Mouse (Mus musculus): ENCODE results near the gene Wdfy4. TPM values are rescaled to one million over a fixed set of nuclear protein-coding genes. Genes with fewer than 3 reads are reported as not detected.

The Wdfy4 gene
- polyA plus RNA-seq, 1 experiment from 2014 or later = 0.63 TPM

DNA sequence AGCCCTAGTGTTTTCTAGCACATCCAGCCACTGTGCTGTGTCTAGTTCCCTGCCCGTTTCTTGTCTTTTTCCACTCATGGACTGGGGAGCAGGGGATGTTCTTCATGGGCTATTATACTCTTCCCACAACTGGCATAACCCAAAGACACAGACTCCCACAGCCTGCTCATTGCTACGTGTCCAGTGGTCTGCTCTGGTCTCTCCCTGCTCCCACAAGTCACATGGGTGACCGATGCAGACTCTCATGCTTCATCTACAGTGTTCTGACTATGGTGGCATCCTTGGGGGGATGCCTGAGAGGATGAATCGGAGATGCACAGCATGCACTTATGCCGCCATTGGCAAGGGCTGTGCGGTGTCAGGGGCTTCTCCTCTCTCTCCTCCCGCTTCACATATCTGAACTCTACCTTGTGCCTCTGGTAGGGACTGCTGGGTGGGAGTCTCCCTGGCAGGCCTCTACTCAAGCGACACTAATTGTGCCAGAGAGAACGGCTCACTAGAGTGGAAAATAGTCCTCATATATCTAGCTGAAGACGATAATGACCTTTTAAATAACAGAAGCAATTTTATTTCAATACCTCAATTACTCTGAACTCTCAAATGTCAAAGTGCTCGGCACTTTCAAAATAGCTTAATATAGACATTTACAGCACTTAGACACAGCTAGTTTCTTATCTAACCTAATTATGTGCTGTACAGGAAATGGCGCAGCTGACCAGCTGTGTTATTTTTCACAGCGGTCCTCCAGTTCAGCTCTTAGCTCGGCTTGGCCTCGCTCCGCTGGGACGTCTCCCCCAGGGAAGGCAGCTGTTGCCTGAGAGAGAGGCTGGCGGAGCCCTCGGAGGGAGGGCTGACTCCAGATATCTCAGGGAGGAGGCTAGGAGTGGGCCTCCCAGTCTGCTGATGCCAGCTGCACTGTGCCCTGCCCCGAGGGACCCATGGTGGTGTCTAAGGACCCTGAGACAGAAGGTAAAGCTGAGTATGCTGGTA is 234.7 kb downstream of the Wdfy4 start:
- no peak overlapping the region for H3K27ac ChIP-seq (replicated peaks)
- peak; percentile 38; the same call in 1 of the 2 replicates for ATAC-seq (ENCODE audit: low FRiP score, low read depth)
- H3K4me2 ChIP-seq (replicated peaks) = no peak overlapping the region

DNA sequence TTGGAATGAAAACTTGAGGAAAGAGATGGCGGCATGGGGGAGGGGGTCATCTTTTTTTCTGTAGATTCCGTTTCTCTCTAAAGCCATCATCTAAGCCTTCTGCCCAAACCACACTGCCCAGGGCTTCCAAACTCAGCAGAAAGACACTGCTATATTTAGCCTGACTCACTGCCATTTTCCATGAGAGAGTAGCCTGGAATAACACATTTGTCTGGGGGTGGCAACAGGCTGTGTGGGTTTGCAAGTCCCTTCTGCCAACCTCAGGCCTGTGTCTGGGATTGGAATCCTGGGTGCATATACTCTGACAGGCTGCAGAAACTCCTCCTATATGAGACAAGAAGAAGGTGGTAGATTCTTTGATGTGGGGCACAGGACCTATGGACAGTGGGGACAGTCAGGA is 237.8 kb downstream of the Wdfy4 start:
- Histone ChIP-seq H3K36me3 (no peaks in the 10 kb centered on the region), H3K4me3 (no peak overlapping the region), H3K27ac (replicated peaks) (no peak overlapping the region), H3K4me2 (replicated peaks) (no peak overlapping the region), H3K9ac (replicated peaks) (no peak overlapping the region), H3K9me3 (no peaks in the 10 kb centered on the region), H3K4me1 (peaks cover 10% of the 10 kb centered on the region), H3K27me3 (0 out of 2 replicates have a peak, but pooled peaks cover 6% of the 10 kb centered on the region)
- WGBS = 94% methylated on average over 2 of the region's 2 CpGs
- ATAC-seq (ENCODE audit: low FRiP score, low read depth) = no peak

More for the DNA sequence above, 234.7 kb downstream of the Wdfy4 start:
- WGBS = 68% methylated on average over 20 of the region's 20 CpGs
- H3K36me3 ChIP-seq = no peaks in the 10 kb centered on the region
- H3K9me3 ChIP-seq = no peaks in the 10 kb centered on the region
- 0 out of 2 replicates have a peak, but pooled peaks cover 6% of the 10 kb centered on the region for H3K27me3 ChIP-seq
- no peak overlapping the region for H3K4me3 ChIP-seq
- H3K4me1 ChIP-seq = peaks cover 10% of the 10 kb centered on the region
- H3K9ac ChIP-seq (replicated peaks) = no peak overlapping the region

DNA sequence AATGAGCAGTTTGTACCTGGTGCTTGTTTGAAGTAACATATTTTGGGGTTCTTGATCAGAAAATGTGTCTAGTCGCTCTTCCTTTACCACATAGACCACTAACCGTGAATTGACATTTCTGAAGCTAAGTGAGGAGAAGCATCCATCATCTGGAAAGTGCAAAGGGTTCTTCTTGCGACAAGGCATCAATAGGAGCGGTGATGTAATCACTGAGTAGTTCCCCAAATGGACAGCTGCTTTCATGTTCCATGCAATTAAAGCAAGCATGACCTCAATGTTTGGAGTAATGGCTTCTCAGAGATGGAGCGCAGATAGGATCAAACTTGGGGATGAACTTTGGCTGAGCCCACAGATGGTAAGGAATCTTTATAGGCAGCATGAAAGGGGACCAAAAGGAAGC is 246.1 kb downstream of the Wdfy4 start:
- no peaks in the 10 kb centered on the region for H3K36me3 ChIP-seq
- H3K9ac ChIP-seq (replicated peaks) = no peak overlapping the region
- H3K4me1 ChIP-seq = no peaks in the 10 kb centered on the region
- no peak overlapping the region for H3K4me3 ChIP-seq
- no peaks in the 10 kb centered on the region for H3K27me3 ChIP-seq
- H3K27ac ChIP-seq (replicated peaks) = no peak overlapping the region
- H3K4me2 ChIP-seq (replicated peaks) = no peak overlapping the region
- ATAC-seq (ENCODE audit: low FRiP score, low read depth) = no peak
- 89% methylated on average over 5 of the region's 5 CpGs for WGBS
- no peaks in the 10 kb centered on the region for H3K9me3 ChIP-seq

DNA sequence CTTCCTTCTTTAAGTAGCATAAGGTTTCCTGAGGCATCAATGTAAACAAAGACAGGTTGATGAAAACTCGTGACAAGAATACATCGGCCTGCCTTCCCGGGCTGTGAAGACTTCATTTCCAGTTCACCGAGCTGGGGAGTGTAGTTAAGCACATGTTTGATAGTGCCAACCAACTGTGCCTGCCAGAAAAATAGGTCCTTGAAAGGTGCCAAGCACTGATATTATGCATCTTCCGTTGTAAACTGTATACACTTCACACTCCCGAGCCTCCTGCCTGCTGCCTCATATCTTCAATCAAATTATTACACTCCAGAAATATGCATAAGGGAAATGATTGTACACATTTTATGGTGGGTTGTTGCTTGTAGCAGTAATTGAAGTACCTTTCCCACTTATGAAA is 251.2 kb downstream of the Wdfy4 start:
- Histone ChIP-seq H3K4me3 (no peak overlapping the region), H3K9me3 (no peaks in the 10 kb centered on the region), H3K4me2 (replicated peaks) (no peak overlapping the region), H3K9ac (replicated peaks) (no peak overlapping the region), H3K27ac (replicated peaks) (no peak overlapping the region), H3K27me3 (no peaks in the 10 kb centered on the region), H3K4me1 (no peaks in the 10 kb centered on the region), H3K36me3 (no peaks in the 10 kb centered on the region)
- 83% methylated on average over 6 of the region's 6 CpGs for WGBS
- no peak for ATAC-seq (ENCODE audit: low FRiP score, low read depth)

DNA sequence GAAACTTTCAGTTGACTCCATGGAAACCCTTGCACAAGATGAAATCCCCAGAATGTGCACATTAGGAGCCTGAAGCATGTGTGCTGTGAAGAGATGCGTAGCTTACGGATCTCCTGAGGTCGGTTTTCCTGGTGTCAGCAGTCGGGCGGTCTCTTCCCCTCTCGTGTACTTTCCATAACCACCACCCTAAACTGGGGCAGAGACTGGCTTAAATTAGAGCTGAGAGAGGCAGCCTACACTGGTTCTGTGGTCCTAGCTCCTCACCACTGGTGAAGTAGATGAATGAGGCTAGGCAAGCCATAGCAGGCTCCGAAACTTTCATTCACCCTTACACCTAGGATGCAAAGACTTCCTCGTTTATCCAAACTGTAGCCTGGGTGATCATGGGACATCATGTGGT is 253.1 kb downstream of the Wdfy4 start:
- H3K27ac ChIP-seq (replicated peaks) = no peak overlapping the region
- no peak for ATAC-seq (ENCODE audit: low FRiP score, low read depth)
- H3K27me3 ChIP-seq = no peaks in the 10 kb centered on the region
- 85% methylated on average over 8 of the region's 8 CpGs for WGBS
- H3K9me3 ChIP-seq = no peaks in the 10 kb centered on the region
- H3K4me2 ChIP-seq (replicated peaks) = no peak overlapping the region
- H3K4me3 ChIP-seq = no peak overlapping the region
- no peaks in the 10 kb centered on the region for H3K36me3 ChIP-seq
- no peak overlapping the region for H3K9ac ChIP-seq (replicated peaks)
- no peaks in the 10 kb centered on the region for H3K4me1 ChIP-seq

DNA sequence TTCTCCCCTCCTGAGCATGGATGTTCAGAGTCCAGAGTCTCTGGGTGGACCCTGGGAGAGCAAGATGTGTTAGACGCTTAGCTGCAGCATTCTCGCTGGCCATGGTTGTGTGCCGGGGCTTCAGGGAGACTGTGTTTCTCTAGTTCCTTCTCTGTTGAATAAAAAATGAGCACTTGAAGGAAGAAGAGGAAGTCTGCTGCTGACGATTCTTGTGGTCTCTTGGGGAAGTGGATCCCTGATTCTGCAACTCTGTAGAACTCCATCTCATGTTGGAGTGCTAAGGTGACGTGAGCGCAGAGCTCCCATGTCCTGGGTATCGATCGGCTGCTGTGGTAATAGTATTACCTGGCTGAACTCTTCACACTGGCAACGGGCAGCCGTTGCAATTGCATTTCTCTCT is 253.6 kb downstream of the Wdfy4 start:
- no peaks in the 10 kb centered on the region for H3K36me3 ChIP-seq
- H3K4me2 ChIP-seq (replicated peaks) = no peak overlapping the region
- no peak for ATAC-seq (ENCODE audit: low FRiP score, low read depth)
- no peaks in the 10 kb centered on the region for H3K9me3 ChIP-seq
- H3K4me3 ChIP-seq = no peak overlapping the region
- no peaks in the 10 kb centered on the region for H3K4me1 ChIP-seq
- 93% methylated on average over 10 of the region's 10 CpGs for WGBS
- H3K27ac ChIP-seq (replicated peaks) = no peak overlapping the region
- H3K27me3 ChIP-seq = no peaks in the 10 kb centered on the region
- H3K9ac ChIP-seq (replicated peaks) = no peak overlapping the region

DNA sequence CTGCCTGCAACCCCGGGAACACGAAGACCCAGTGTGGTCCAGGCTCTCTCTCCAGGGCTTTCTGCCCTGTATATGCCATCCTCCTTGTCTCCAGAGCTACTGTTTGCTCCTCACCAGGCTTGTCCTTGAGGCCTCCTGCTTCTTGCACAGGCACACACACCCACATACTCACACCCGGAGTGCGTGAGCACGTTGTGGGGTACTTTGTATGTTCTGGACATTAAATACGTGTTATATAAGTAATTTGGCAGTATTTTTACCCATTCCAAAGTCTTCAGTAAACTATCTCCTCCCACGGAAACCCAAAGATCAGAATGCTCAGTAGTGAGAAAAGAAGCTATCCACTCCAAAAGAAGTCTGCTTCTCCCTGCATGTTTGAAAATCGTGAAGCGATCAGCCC is 261.4 kb downstream of the Wdfy4 start:
- ATAC-seq (ENCODE audit: low FRiP score, low read depth) = no peak

DNA sequence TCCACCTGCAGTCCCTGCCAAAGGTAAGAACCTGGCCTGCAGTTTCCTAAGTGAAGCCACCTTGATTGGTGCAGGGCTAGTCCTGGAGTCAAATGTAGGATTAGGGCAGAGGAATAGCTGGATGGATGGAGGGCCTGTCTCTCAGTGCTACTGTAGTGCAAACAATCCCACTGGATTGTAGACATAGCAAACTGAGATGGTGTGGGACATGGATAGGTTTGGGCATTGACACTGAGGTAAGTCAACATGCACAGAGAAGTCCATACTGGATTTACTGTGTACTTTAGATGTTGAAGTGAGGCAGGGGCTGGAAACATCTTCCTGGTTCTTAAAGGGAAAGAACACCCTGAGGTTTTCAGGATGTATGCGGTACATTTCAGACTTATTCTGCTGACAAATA is 267.4 kb downstream of the Wdfy4 start:
- H3K9me3 ChIP-seq = no peaks in the 10 kb centered on the region
- H3K4me1 ChIP-seq = no peaks in the 10 kb centered on the region
- no peak overlapping the region for H3K9ac ChIP-seq (replicated peaks)
- no peak overlapping the region for H3K4me2 ChIP-seq (replicated peaks)
- 88% methylated on average over 1 of the region's 1 CpGs for WGBS
- no peaks in the 10 kb centered on the region for H3K27me3 ChIP-seq
- no peak overlapping the region for H3K4me3 ChIP-seq
- no peaks in the 10 kb centered on the region for H3K36me3 ChIP-seq
- no peak for ATAC-seq (ENCODE audit: low FRiP score, low read depth)
- H3K27ac ChIP-seq (replicated peaks) = no peak overlapping the region

More for the DNA sequence above, 261.4 kb downstream of the Wdfy4 start:
- H3K27me3 ChIP-seq = no peaks in the 10 kb centered on the region
- WGBS = 91% methylated on average over 9 of the region's 9 CpGs
- no peaks in the 10 kb centered on the region for H3K4me1 ChIP-seq
- H3K9ac ChIP-seq (replicated peaks) = no peak overlapping the region
- no peaks in the 10 kb centered on the region for H3K36me3 ChIP-seq
- H3K4me3 ChIP-seq = no peak overlapping the region
- no peak overlapping the region for H3K4me2 ChIP-seq (replicated peaks)
- no peak overlapping the region for H3K27ac ChIP-seq (replicated peaks)
- H3K9me3 ChIP-seq = no peaks in the 10 kb centered on the region

DNA sequence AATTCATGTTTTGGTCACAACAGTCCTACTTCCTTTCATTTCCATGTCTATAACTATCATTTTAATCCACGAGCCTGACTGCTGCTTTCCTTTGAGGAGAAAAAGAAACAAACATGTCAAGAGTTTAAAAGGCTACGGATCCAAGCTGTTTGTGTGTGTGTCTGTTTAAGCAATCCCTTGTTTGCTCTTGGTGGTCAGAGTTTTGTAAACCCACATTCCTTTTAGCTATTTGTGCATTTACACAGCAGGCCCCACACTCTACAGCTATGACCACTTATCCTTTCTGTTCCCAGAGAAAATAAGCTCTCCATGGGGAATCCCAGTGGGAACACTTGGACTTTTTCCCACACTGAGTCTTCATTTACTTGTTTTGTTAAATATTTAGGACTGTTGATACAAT is 269.9 kb downstream of the Wdfy4 start:
- H3K27me3 ChIP-seq = no peaks in the 10 kb centered on the region
- H3K9me3 ChIP-seq = no peaks in the 10 kb centered on the region
- no peaks in the 10 kb centered on the region for H3K36me3 ChIP-seq
- ATAC-seq (ENCODE audit: low FRiP score, low read depth) = no peak
- H3K27ac ChIP-seq (replicated peaks) = no peak overlapping the region
- no peaks in the 10 kb centered on the region for H3K4me1 ChIP-seq
- no peak overlapping the region for H3K9ac ChIP-seq (replicated peaks)
- WGBS = 43% methylated on average over 2 of the region's 2 CpGs
- H3K4me2 ChIP-seq (replicated peaks) = no peak overlapping the region
- H3K4me3 ChIP-seq = no peak overlapping the region

DNA sequence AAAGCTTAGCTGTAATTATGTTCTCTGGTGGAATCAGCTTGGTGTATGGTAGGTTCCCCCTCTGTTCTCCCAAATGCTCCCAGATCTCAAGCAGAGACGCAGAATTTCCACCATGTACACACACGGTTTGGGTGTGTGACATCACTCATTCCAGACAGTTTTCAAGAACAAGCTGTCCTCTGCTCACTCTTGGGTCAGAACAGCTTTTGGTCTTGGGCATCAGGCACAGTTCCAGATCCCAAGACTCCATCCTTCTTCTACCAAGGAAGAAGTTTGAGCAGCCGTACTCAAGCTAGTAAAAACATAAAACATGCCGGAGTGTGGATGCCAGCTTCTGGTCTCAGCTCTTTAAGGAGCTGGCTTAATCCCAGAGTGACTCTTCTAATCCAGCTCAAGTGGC is 274.1 kb downstream of the Wdfy4 start:
- no peaks in the 10 kb centered on the region for H3K9me3 ChIP-seq
- no peak overlapping the region for H3K27ac ChIP-seq (replicated peaks)
- no peaks in the 10 kb centered on the region for H3K36me3 ChIP-seq
- no peak for ATAC-seq (ENCODE audit: low FRiP score, low read depth)
- no peaks in the 10 kb centered on the region for H3K4me1 ChIP-seq
- no peak overlapping the region for H3K4me3 ChIP-seq
- H3K27me3 ChIP-seq = no peaks in the 10 kb centered on the region
- H3K9ac ChIP-seq (replicated peaks) = no peak overlapping the region
- 90% methylated on average over 4 of the region's 4 CpGs for WGBS
- no peak overlapping the region for H3K4me2 ChIP-seq (replicated peaks)
